Mouse (Mus musculus) CH12.LX (cell line): ENCODE measurements around the gene Grm7. TPM values are rescaled to one million over a fixed set of nuclear protein-coding genes. Genes with fewer than 3 reads are reported as not detected.

Experiments
- DNase-seq: peaks from one replicate; pipeline ENCODE4 v3.0.0-alpha.2; 2013; ENCODE audit errors: extremely low read depth
- H3K27ac ChIP-seq: 2 replicates; pipeline ENCODE4 v1.5.1; 2012; ENCODE audit warnings: low read depth, mild to moderate bottlenecking, control low read depth, moderate library complexity; ENCODE audit not compliant: insufficient read depth
- H3K27me3 ChIP-seq: replicated peaks from 2 replicates; pipeline ENCODE3; 2012; ENCODE audit warnings: inconsistent platforms
- H3K36me3 ChIP-seq, 2 experiments: replicated peaks in 1 of 2; 2 replicates each; pipeline versions ENCODE3 to v1.6.1; 2012; ENCODE audit warnings: inconsistent platforms in 1 of 2, low read length in 1 of 2, mild to moderate bottlenecking in 1 of 2, mixed read lengths in 1 of 2, moderate library complexity in 1 of 2; ENCODE audit not compliant: control insufficient read depth in 1 of 2, insufficient read depth in 1 of 2
- H3K4me1 ChIP-seq, 2 experiments: 2 replicates each; pipeline ENCODE4 v1.6.1; 2012; ENCODE audit warnings: inconsistent platforms in 1 of 2, moderate library complexity in 1 of 2; ENCODE audit not compliant: insufficient read depth in 2 of 2, control insufficient read depth in 1 of 2
- H3K4me2 ChIP-seq: 2 replicates; pipeline ENCODE4 v1.6.1; 2012; ENCODE audit warnings: low read depth, mild to moderate bottlenecking, control low read depth; ENCODE audit not compliant: poor library complexity, insufficient read depth, severe bottlenecking
- H3K4me3 ChIP-seq, 3 experiments: fragments of 150-350 bp in 1 of 3; sonication (generic) in 1 of 3; replicated peaks in 1 of 3; 2 replicates each; pipeline versions ENCODE3 to v1.5.1; 2011 to 2012; ENCODE audit warnings: low read depth in 2 of 3, low read length in 2 of 3, mild to moderate bottlenecking in 2 of 3, moderate library complexity in 2 of 3, control low read depth in 1 of 3, improper control_type of control experiment in 1 of 3, inconsistent platforms in 1 of 3, mixed read lengths in 1 of 3; ENCODE audit not compliant: poor library complexity in 1 of 3
- H3K79me2 ChIP-seq: replicated peaks from 2 replicates; pipeline ENCODE4 v1.6.1; 2012; ENCODE audit warnings: mild to moderate bottlenecking, moderate library complexity; ENCODE audit not compliant: control insufficient read depth, poor library complexity, insufficient read depth, severe bottlenecking; ENCODE audit errors: extremely low read depth
- H3K9ac ChIP-seq: 2 replicates; pipeline ENCODE4 v1.6.1; 2012; ENCODE audit warnings: low read depth, mild to moderate bottlenecking, control low read depth, moderate library complexity; ENCODE audit not compliant: insufficient read depth
- H3K9me3 ChIP-seq: replicated peaks from 2 replicates; pipeline ENCODE3; 2012; ENCODE audit warnings: low read length, inconsistent platforms, mixed read lengths
- BHLHE40 ChIP-seq: IDR thresholded peaks from 2 replicates; pipeline ENCODE4 v1.6.1; 2011; ENCODE audit warnings: mild to moderate bottlenecking, low read depth, low read length, improper control_type of control experiment
- CHD2 ChIP-seq: IDR thresholded peaks from 2 replicates; pipeline ENCODE4 v1.6.1; 2011; ENCODE audit warnings: low read length, improper control_type of control experiment
- CTCF ChIP-seq, 2 experiments: IDR thresholded peaks in 1 of 2; conservative IDR thresholded peaks in 1 of 2; 2 replicates each; pipeline ENCODE4 v1.5.1; 2011 to 2012; ENCODE audit warnings: low read depth in 2 of 2, low read length in 2 of 2, improper control_type of control experiment in 1 of 2, inconsistent platforms in 1 of 2, mild to moderate bottlenecking in 1 of 2, moderate library complexity in 1 of 2
- E2F4 ChIP-seq: IDR thresholded peaks from 2 replicates; pipeline ENCODE4 v1.6.1; 2011; ENCODE audit warnings: low read depth, low read length, improper control_type of control experiment; ENCODE audit not compliant: insufficient replicate concordance
- ELF1 ChIP-seq: IDR thresholded peaks from 2 replicates; pipeline ENCODE4 v1.6.1; 2014; ENCODE audit warnings: low read depth, mild to moderate bottlenecking, inconsistent platforms, low read length, improper control_type of control experiment
- EP300 ChIP-seq: IDR thresholded peaks from 2 replicates; pipeline ENCODE4 v1.6.1; 2011; ENCODE audit warnings: low read length, improper control_type of control experiment
- ETS1 ChIP-seq: conservative IDR thresholded peaks from 2 replicates; pipeline ENCODE4 v1.6.1; 2012; ENCODE audit warnings: low read depth, mild to moderate bottlenecking, inconsistent platforms, low read length, improper control_type of control experiment, moderate library complexity
- HCFC1 ChIP-seq: IDR thresholded peaks from 2 replicates; pipeline ENCODE4 v1.6.1; 2012; ENCODE audit warnings: low read depth, mild to moderate bottlenecking, inconsistent platforms, low read length, improper control_type of control experiment
- JUND ChIP-seq: conservative IDR thresholded peaks from 2 replicates; pipeline ENCODE4 v1.6.1; 2011; ENCODE audit warnings: low read depth, low read length, improper control_type of control experiment
- MAZ ChIP-seq: IDR thresholded peaks from 2 replicates; pipeline ENCODE4 v1.6.1; 2012; ENCODE audit warnings: low read depth, mild to moderate bottlenecking, inconsistent platforms, low read length, improper control_type of control experiment, moderate library complexity
- MEF2A ChIP-seq: IDR thresholded peaks from 2 replicates; pipeline ENCODE4 v1.6.1; 2014; ENCODE audit warnings: low read depth, mild to moderate bottlenecking, inconsistent platforms, low read length, improper control_type of control experiment, borderline replicate concordance
- MYC ChIP-seq: IDR thresholded peaks from 2 replicates; pipeline ENCODE4 v1.6.1; 2011; ENCODE audit warnings: low read depth, mild to moderate bottlenecking, improper control_type of control experiment, low read length
- NELFE ChIP-seq: IDR thresholded peaks from 2 replicates; pipeline ENCODE4 v1.6.1; 2011; ENCODE audit warnings: low read depth, low read length, improper control_type of control experiment
- NRF1 ChIP-seq: IDR thresholded peaks from 2 replicates; pipeline ENCODE4 v1.6.1; 2014; ENCODE audit warnings: low read depth, mild to moderate bottlenecking, inconsistent platforms, low read length, improper control_type of control experiment, moderate library complexity
- POLR2A ChIP-seq: IDR thresholded peaks from 2 replicates; pipeline ENCODE4 v1.6.1; 2011; ENCODE audit warnings: low read depth, mild to moderate bottlenecking, improper control_type of control experiment, low read length
- POLR2AphosphoS2 ChIP-seq: IDR thresholded peaks from 2 replicates; pipeline ENCODE4 v1.6.1; 2011; ENCODE audit warnings: low read depth, low read length, improper control_type of control experiment
- RAD21 ChIP-seq: IDR thresholded peaks from 2 replicates; pipeline ENCODE4 v1.6.1; 2011; ENCODE audit warnings: low read depth, mild to moderate bottlenecking, low read length, improper control_type of control experiment, moderate library complexity
- RCOR1 ChIP-seq: conservative IDR thresholded peaks from 2 replicates; pipeline ENCODE4 v1.6.1; 2012; ENCODE audit warnings: low read depth, mild to moderate bottlenecking, inconsistent platforms, low read length, improper control_type of control experiment
- TCF12 ChIP-seq: IDR thresholded peaks from 2 replicates; pipeline ENCODE4 v1.6.1; 2014; ENCODE audit warnings: low read depth, mild to moderate bottlenecking, inconsistent platforms, low read length, improper control_type of control experiment
- UBTF ChIP-seq: IDR thresholded peaks from 2 replicates; pipeline ENCODE4 v1.6.1; 2012; ENCODE audit warnings: low read depth, mild to moderate bottlenecking, inconsistent platforms, low read length, improper control_type of control experiment, moderate library complexity
- USF1 ChIP-seq: IDR thresholded peaks from 2 replicates; pipeline ENCODE4 v1.6.1; 2014; ENCODE audit warnings: low read depth, mild to moderate bottlenecking, inconsistent platforms, low read length, improper control_type of control experiment
- USF2 ChIP-seq: conservative IDR thresholded peaks from 2 replicates; pipeline ENCODE4 v1.6.1; 2011; ENCODE audit warnings: low read depth, low read length, improper control_type of control experiment
- ZNF384 ChIP-seq: IDR thresholded peaks from 2 replicates; pipeline ENCODE4 v1.6.1; 2012; ENCODE audit warnings: low read depth, low read length, improper control_type of control experiment, inconsistent platforms
- dilution Hi-C: fragments of 300-500 bp; cut with MboI; formaldehyde crosslinking; loops from 2 replicates; pipeline ENCODE4 v1.14.3; 2020; ENCODE audit warnings: low sequenced_read_pairs; ENCODE audit not compliant: extremely low pct_unique_long_range_greater_than_20kb, extremely low pct_ligation_motif_present
- in situ Hi-C: fragments of 300-500 bp; cut with MboI; formaldehyde crosslinking; loops from 3 replicates; pipeline ENCODE4 v1.14.3; 2019; ENCODE audit warnings: low sequenced_read_pairs, low pct_ligation_motif_present, low pct_unique_long_range_greater_than_20kb, mixed read lengths
- polyA plus RNA-seq: library from polyadenylated mRNA; unstranded; fragments of >175 nt; gene quantifications from 2 replicates; pipeline ENCODE4 v1.2.1, GENCODE M21; 2012; ENCODE audit warnings: low read depth; ENCODE audit not compliant: insufficient read length
- total RNA-seq, 2 experiments: library from RNA; depleted of rRNA; stranded (reverse); fragments of 300-350 nt in 1 of 2; fragments of >200 nt in 1 of 2; gene quantifications; 2 replicates each; pipeline ENCODE4 v1.2.3; 2012 to 2014

Grm7 gene
- total and polyA plus RNA-seq, 3 experiments, result not detected

DNA sequence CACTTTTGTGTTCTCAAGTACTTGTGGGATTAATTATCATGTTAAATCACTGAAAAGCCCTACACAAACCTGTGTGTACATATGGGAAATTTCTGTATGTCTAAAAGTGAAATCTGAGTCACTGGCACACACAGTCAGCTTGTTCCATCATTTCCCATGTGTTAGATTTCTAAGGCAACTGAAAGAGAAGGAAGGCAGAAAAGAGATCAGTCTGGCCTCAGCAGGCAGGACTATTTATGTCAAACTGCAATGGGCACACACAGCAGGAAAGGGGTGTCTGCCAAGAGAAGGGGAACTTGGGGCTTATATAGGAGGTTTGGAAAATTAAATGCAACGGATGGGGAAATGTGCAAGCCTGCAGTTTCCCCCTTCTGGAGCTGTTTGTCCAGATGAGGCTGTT lies 913.2 kb downstream of the Grm7 start:
- Histone ChIP-seq H3K9ac (no peak overlapping the region), H3K36me3 (no peaks in the 10 kb centered on the region), H3K4me2 (no peak overlapping the region), H3K27ac (no peak overlapping the region), H3K9me3 (peaks cover 42% of the 10 kb centered on the region), H3K4me3 (no peak overlapping the region), H3K27me3 (no peaks in the 10 kb centered on the region), H3K79me2 (no peaks in the 10 kb centered on the region), H3K4me1 (no peaks in the 10 kb centered on the region)
- TF ChIP-seq ELF1 (no peak), HCFC1 (no peak), ZNF384 (no peak), POLR2A (no peak), MAZ (no peak), USF1 (no peak), BHLHE40 (no peak), POLR2AphosphoS2 (no peak), USF2 (no peak), CTCF (conservative IDR thresholded peaks at IDR 0.05 in 1 of 2, IDR thresholded peaks at IDR 0.05 in 1 of 2; ENCODE audit: low read depth in 2 of 2, low read length in 2 of 2) (no peak), E2F4 (no peak), RAD21 (no peak), UBTF (no peak), RCOR1 (no peak), JUND (no peak), NRF1 (no peak)
- dilution Hi-C loops, result no loop called here
- DNase-seq, result no peak
- in situ Hi-C loops, result no loop called here

DNA sequence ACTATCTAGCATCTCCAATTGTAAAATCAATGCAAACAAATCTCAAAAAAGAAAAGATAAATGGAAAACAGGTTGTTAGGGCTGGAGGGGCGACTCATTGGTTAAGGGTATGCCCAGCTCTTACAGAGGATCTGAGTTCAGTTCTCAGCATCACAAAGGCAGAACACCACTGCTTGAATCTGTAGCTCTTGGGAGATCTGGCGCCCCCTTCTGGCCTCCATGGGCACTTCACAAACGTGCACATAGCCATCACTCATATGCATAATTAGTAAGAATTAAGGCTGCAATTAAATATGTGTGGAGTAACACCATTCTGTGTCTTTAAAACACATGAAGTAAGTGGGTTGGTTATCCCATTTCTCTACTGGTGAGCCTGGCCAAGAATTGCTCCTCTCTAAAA lies 914.1 kb downstream of the Grm7 start:
- Histone ChIP-seq H3K4me3 (no peak overlapping the region), H3K4me2 (no peak overlapping the region), H3K9ac (no peak overlapping the region), H3K27me3 (no peaks in the 10 kb centered on the region), H3K79me2 (no peaks in the 10 kb centered on the region), H3K27ac (no peak overlapping the region), H3K36me3 (no peaks in the 10 kb centered on the region), H3K4me1 (no peaks in the 10 kb centered on the region), H3K9me3 (peaks cover 40% of the 10 kb centered on the region)
- DNase-seq, result no peak
- dilution Hi-C loops, result no loop called here
- in situ Hi-C loops, result no loop called here
- TF ChIP-seq ELF1 (no peak), USF1 (no peak), NELFE (no peak), USF2 (no peak), TCF12 (no peak), HCFC1 (no peak), CTCF (conservative IDR thresholded peaks at IDR 0.05 in 1 of 2, IDR thresholded peaks at IDR 0.05 in 1 of 2; ENCODE audit: low read depth in 2 of 2, low read length in 2 of 2) (no peak), ETS1 (no peak), MEF2A (no peak), BHLHE40 (no peak), MYC (no peak), POLR2AphosphoS2 (no peak), EP300 (no peak), MAZ (no peak), CHD2 (no peak), RCOR1 (no peak), POLR2A (no peak)
